Mouse (Mus musculus) forebrain, embryonic 10.5 days (tissue): ENCODE data around the gene Hes2. TPM values are rescaled to one million over a fixed set of nuclear protein-coding genes. Genes with fewer than 3 reads are reported as not detected.

Source experiments
- DNase-seq: peaks from one replicate; pipeline ENCODE4 v3.0.0-alpha.2; 2017; ENCODE audit warnings: low spot score; ENCODE audit errors: extremely low spot score
- H3K27ac ChIP-seq: fragments of 300-500 bp; sonication (generic); 2 replicates; pipeline ENCODE4 v1.5.1; 2016; ENCODE audit warnings: mild to moderate bottlenecking
- H3K27me3 ChIP-seq: fragments of 300-500 bp; sonication (generic); 2 replicates; pipeline ENCODE4 v1.6.1; 2016; ENCODE audit warnings: mild to moderate bottlenecking; ENCODE audit not compliant: poor library complexity, severe bottlenecking
- H3K36me3 ChIP-seq: fragments of 300-500 bp; sonication (generic); replicated peaks from 2 replicates; pipeline ENCODE4 v1.6.1; 2016; ENCODE audit warnings: mild to moderate bottlenecking, moderate library complexity
- H3K4me1 ChIP-seq: fragments of 300-500 bp; sonication (generic); 2 replicates; pipeline ENCODE4 v1.6.1; 2016
- H3K4me3 ChIP-seq: fragments of 300-500 bp; sonication (generic); 2 replicates; pipeline ENCODE4 v1.5.1; 2016; ENCODE audit warnings: mild to moderate bottlenecking, moderate library complexity
- H3K9me3 ChIP-seq: fragments of 300-500 bp; sonication (generic); 2 replicates; pipeline ENCODE4 v1.6.1; 2016; ENCODE audit warnings: mild to moderate bottlenecking, moderate library complexity
- WGBS: fragments of 180-500 bp; shearing (Covaris S2); methylation state at CpG from one replicate; pipeline ENCODE4 v1.1.7; 2016; 5-methylcytosine and 5-hydroxymethylcytosine counted together
- polyA plus RNA-seq: library from polyadenylated mRNA; unstranded; fragments of >200 nt; fragmentation: Nextera tagmentation; extraction: Ambion mirVana; gene quantifications from 2 replicates; pipeline ENCODE4 v1.2.1, GENCODE M21; 2016

The Hes2 gene
- not detected in 2 replicates for polyA plus RNA-seq

DNA sequence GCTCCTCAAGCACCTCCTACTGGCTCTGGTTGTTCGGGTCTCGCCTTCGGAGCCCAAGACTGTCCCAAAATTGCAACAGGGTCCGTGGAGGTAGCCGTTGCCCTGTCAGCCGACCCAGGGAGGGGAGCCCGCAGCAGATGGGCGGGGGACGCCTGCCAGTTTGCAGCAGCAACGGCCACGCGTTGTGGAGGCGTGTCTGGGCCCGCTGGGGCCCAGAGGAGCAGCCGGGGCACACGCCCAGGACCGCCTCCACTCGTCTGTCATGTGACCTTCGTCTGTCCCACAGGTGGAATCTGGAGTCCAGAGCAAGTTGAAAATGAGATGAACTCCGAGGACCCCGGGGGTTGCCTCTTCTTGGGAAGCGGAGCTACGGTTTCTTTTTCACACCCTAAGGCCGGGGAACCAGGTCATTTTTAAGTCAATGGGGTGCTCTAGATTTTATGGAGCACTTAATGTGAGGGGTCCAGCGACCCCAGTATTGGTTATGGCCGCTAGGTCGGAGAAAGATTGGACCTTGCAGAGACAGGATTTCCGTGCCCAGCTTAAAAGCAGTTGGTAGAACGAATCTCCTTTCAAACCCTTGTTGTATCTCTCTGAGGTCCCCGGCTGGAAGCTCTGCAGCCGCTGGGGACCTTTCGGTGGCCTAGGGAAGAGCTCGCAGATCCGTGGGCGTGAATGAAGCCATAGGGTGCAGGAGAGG lies at the start of gene Hes2:
Hes2 (plus strand) TSS at position 283 of the 700 bp plus-strand sequence.
- peaks cover 93% of the 10 kb centered on the region for H3K27me3 ChIP-seq
- H3K9me3 ChIP-seq: peaks cover 3% of the 10 kb centered on the region; the same call in 1 of the 2 replicates
- H3K36me3 ChIP-seq: no peaks in the 10 kb centered on the region
- H3K27ac ChIP-seq: no peak within 1 kb of the TSS
- peak within 1 kb of the TSS; percentile 35 for H3K4me3 ChIP-seq
- H3K4me1 ChIP-seq: peaks cover 26% of the 10 kb centered on the region
- 3% methylated on average over 35 of the region's 35 CpGs for WGBS
- no peak for DNase-seq

DNA sequence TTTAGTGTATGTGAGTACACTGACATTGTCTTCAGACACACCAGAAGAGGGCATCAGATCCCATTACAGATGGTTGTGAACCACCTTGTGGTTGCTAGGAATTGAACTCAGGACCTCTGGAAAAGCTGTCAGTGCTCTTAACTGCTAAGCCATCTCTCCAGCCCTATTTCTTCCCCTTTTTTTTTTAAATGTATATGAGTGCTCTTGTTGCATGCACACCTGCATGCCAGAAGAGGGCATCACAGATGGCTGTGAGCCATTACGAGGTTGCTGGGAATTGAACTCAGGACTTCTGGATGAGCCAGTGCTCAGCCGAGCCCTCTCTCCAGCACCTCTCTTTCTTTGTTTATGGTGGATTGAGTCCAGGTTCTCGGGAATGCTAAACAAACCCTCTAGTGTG lies 49.2 kb upstream of the Hes2 start:
- peaks cover 57% of the 10 kb centered on the region for H3K36me3 ChIP-seq
- no peak for DNase-seq
- H3K27ac ChIP-seq: no peak overlapping the region
- peaks cover 66% of the 10 kb centered on the region for H3K27me3 ChIP-seq
- no peak overlapping the region for H3K4me3 ChIP-seq
- peaks cover 34% of the 10 kb centered on the region for H3K4me1 ChIP-seq
- H3K9me3 ChIP-seq: no peaks in the 10 kb centered on the region
- WGBS: 90% methylated on average over 3 of the region's 3 CpGs

GRCm38 (mm10) chr4:152110689-152111088 lies 48.0 kb upstream of the Hes2 start:
- Histone ChIP-seq H3K27me3 (peaks cover 74% of the 10 kb centered on the region), H3K4me1 (peaks cover 41% of the 10 kb centered on the region), H3K27ac (no peak overlapping the region), H3K9me3 (no peaks in the 10 kb centered on the region), H3K4me3 (no peak overlapping the region), H3K36me3 (peaks cover 61% of the 10 kb centered on the region)
- DNase-seq: no peak
- 87% methylated on average over 4 of the region's 4 CpGs for WGBS

GRCm38 (mm10) chr4:152112329-152112728 lies 46.3 kb upstream of the Hes2 start:
- DNase-seq: no peak
- WGBS: 81% methylated on average over 9 of the region's 9 CpGs
- Histone ChIP-seq H3K4me1 (peaks cover 46% of the 10 kb centered on the region), H3K27ac (no peak overlapping the region), H3K27me3 (peaks cover 74% of the 10 kb centered on the region), H3K36me3 (peaks cover 55% of the 10 kb centered on the region), H3K4me3 (no peak overlapping the region), H3K9me3 (no peaks in the 10 kb centered on the region)

DNA sequence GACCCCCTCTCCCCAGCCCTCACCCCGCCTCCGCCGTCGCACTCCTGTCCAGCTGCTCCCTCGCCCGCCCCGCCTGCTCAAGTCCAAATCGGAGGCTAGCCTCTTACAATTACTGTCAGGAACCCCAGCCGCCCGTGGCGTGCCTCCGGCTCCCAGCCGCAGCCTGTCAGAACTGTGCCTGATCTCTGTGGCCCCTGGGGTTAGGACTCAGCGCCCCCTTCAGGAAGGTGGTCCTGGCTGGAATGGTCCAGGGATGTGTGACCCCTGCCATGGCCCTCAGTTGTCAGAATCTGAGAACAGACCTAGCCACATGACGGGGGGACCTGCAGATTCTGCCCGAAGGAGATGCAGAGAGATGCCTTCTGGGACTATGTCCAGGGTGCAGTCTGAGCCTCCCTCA lies 44.6 kb upstream of the Hes2 start:
- DNase-seq: no peak
- Histone ChIP-seq H3K27ac (no peak overlapping the region), H3K4me3 (no peak overlapping the region), H3K27me3 (peaks cover 78% of the 10 kb centered on the region), H3K9me3 (no peaks in the 10 kb centered on the region), H3K4me1 (peaks cover 34% of the 10 kb centered on the region), H3K36me3 (peaks cover 46% of the 10 kb centered on the region)
- WGBS: 51% methylated on average over 16 of the region's 16 CpGs

DNA sequence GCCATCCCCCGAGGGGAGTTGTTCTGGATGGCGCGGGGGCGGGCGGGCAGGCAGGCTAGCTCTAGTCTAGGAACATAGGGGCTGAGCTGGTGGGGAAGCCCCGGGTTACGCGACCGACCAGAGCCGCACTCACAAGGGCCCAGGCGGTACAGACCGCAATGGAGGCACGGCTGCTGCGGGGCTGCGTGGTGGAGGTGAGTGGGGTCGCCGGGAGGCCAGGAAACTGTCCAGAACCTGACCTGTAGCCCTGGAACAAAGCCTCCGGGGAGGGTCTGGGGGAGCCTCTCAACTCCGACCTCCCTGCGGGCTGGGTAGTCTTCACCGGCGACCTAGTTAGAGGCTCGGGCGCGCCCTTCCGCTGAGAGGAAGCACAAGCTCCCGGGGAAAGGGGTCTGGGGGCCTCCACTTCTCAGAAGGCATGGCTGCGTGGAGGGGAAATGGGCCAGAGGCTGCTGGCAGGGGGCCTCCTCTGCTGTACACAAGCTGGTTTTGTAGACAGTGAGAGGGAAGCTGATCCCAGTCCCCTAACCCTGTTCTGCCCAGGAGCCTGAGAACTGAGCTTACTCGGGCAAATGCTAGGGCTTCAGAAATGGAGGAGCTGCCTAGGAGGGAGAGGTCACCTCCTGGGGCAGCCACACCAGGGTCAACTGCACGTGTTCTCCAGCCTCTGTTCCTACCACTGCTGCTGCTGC lies 42.6 kb upstream of the Hes2 start, which contains the start of gene Tnfrsf25:
Tnfrsf25 (plus strand) TSS at position 14 of the 692 bp plus-strand sequence.
- peaks cover 92% of the 10 kb centered on the region for H3K27me3 ChIP-seq
- peaks cover 32% of the 10 kb centered on the region for H3K36me3 ChIP-seq
- no peaks in the 10 kb centered on the region for H3K9me3 ChIP-seq
- H3K4me3 ChIP-seq: peak within 1 kb of the TSS; percentile 35
- WGBS: 2% methylated on average over 30 of the region's 30 CpGs
- peaks cover 52% of the 10 kb centered on the region for H3K4me1 ChIP-seq
- peak within 1 kb of the TSS; percentile 12; the same call in 1 of the 2 replicates for H3K27ac ChIP-seq
- no peak for DNase-seq

DNA sequence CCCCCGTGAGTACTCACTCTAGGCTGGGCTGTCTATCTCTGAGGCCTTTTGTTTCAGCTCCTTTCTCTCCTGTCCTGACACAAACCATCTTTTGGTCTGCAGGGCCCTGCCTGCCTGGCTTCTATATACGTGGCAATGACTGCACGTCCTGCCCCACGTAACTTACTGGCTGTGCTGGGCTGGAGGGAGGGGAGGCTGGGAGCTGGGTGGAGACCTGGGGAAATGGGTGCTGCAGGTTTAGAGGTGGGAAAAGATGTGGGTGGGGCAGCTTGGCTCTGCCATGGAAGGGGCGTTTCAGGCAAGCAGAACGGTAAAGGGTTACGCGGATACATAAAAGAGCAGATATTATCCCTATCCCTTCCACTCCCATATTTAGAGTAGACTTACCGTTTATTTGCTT lies 41.1 kb upstream of the Hes2 start:
- Histone ChIP-seq H3K9me3 (no peaks in the 10 kb centered on the region), H3K27me3 (peaks cover 100% of the 10 kb centered on the region), H3K27ac (no peak overlapping the region), H3K4me3 (no peak overlapping the region), H3K36me3 (peaks cover 22% of the 10 kb centered on the region), H3K4me1 (peaks cover 53% of the 10 kb centered on the region)
- DNase-seq: no peak
- WGBS: 77% methylated on average over 9 of the region's 9 CpGs

DNA sequence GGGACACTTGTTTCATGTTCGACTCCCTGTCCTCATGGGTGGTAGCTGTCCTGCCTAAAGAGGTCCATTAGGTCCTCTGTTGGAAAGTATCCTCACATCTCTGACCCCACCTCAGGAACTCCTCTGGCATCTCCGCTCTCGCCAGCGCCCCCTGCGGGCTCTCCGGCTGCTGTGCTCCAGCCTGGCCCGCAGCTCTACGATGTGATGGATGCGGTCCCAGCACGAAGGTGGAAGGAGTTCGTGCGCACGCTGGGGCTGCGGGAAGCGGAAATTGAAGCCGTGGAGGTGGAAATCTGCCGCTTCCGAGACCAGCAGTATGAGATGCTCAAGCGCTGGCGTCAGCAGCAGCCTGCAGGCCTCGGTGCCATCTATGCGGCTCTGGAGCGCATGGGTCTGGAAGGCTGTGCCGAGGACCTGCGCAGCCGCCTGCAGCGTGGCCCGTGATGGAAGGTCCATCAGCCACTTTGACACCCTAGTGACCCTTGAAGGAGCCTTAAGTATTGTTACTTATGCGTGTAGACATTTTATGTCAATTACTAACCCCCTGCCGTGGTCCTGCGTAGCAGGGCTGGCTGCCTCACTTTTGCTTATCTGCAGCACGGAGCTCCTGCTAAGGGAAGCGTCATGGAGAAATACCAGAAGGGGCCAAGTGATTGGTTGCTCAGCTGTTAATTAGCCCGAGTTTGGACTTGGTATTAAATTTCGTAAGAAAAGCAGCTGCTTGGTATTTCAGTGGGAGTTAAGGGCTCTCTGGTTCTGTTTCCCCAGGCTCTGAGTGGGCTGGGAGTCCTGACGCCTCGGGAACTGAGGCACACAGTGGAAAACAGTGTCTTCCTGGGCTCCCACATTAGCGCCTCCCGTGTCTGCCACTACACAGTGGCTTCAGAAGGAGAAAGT lies 39.0 kb upstream of the Hes2 start:
- Histone ChIP-seq H3K27ac (no peak overlapping the region), H3K27me3 (peaks cover 100% of the 10 kb centered on the region), H3K36me3 (peaks cover 5% of the 10 kb centered on the region; the same call in 1 of the 2 replicates), H3K4me1 (peaks cover 53% of the 10 kb centered on the region), H3K4me3 (peak overlapping the region; percentile 26), H3K9me3 (no peaks in the 10 kb centered on the region)
- WGBS: 3% methylated on average over 39 of the region's 39 CpGs
- DNase-seq: peak; percentile 63

GRCm38 (mm10) chr4:152120311-152121182 lies 38.1 kb upstream of the Hes2 start:
- WGBS: under 1% methylated on average over 31 of the region's 31 CpGs
- H3K36me3 ChIP-seq: no peaks in the 10 kb centered on the region
- peaks cover 100% of the 10 kb centered on the region for H3K27me3 ChIP-seq
- peak overlapping the region; percentile 26 for H3K4me3 ChIP-seq
- no peak for DNase-seq
- peaks cover 57% of the 10 kb centered on the region for H3K4me1 ChIP-seq
- no peaks in the 10 kb centered on the region for H3K9me3 ChIP-seq
- H3K27ac ChIP-seq: no peak overlapping the region

DNA sequence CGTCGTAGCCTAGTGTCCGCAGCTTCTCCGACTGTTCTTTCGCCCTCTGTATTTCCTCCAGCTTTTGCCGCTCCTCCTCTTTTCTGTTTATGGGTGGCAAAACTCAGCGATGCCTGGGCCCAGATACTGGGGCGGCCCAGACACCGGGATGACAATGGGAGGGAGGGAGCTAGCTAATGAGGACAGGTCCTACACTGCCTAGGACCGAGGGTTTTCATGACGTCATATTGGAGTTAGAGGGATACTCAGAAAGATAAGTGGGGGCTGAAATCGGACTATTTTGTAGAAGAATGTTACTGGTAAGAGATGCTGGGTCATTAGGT lies 37.5 kb upstream of the Hes2 start:
- no peak for DNase-seq
- WGBS: under 1% methylated on average over 12 of the region's 12 CpGs
- Histone ChIP-seq H3K36me3 (no peaks in the 10 kb centered on the region), H3K9me3 (no peaks in the 10 kb centered on the region), H3K4me1 (peaks cover 57% of the 10 kb centered on the region), H3K4me3 (0 out of 2 replicates have a peak overlapping the region, but pooled peaks have one; percentile 26), H3K27me3 (peaks cover 100% of the 10 kb centered on the region), H3K27ac (no peak overlapping the region)

DNA sequence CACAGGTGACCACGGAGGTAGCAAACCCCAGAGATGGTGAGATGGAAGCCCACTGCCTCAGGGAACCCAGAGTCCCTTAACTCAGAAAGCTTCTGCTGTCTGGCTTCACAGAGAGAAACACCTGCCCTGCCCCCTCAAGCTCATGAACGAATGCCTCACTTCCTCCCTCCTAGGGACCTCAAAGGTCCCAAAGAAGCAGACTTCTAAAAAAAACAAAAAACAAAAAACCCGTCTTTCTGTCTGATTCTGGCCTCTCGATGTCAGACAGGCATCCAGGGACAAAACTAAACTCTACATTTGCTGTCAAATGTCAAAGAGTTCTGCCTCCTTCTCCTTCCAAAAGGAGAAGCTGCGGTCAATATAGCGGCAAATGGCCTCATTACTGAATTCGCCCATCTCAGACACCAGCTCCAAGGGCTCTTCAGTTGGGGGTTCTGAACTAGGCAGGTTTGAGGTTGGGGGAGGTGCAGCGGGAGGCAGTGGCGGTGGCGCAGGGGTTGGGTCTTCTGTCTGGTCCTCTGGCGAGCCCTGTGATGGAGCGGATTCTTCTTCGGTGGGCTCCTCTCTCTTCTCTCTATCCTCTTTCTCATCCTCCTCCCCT lies 34.2 kb upstream of the Hes2 start:
- Histone ChIP-seq H3K4me3 (no peak overlapping the region), H3K36me3 (no peaks in the 10 kb centered on the region), H3K4me1 (peaks cover 63% of the 10 kb centered on the region), H3K9me3 (no peaks in the 10 kb centered on the region), H3K27ac (no peak overlapping the region), H3K27me3 (peaks cover 100% of the 10 kb centered on the region)
- no peak for DNase-seq
- WGBS: 12% methylated on average over 13 of the region's 13 CpGs
